Mouse (Mus musculus) heart, embryonic 15.5 days (tissue): Measurements from ENCODE around the gene Ccdc88a. TPM values are rescaled to one million over a fixed set of nuclear protein-coding genes. Genes with fewer than 3 reads are reported as not detected.

ENCODE experiments used
- polyA plus RNA-seq: library from polyadenylated mRNA; unstranded; fragments of >200 nt; fragmentation: Nextera tagmentation; extraction: Ambion mirVana; gene quantifications from 2 replicates; pipeline ENCODE4 v1.2.1, GENCODE M21; 2015

The Ccdc88a gene
- polyA plus RNA-seq, 1 experiment from 2014 or later = 23.0 TPM

Other genes with a start within 250 kb of the Ccdc88a start
- gene Pnpt1, start 242.9 kb upstream of the Ccdc88a start, polyA plus RNA-seq = 32.9 and 33.4 TPM in 2 replicates
- 40.3 and 46.0 TPM in 2 replicates for gene Ppp4r3b, start 200.8 kb upstream of the Ccdc88a start, polyA plus RNA-seq
- gene Cfap36, start 126.2 kb upstream of the Ccdc88a start, polyA plus RNA-seq = 39.7 and 42.7 TPM in 2 replicates
- 18.1 and 19.9 TPM in 2 replicates for gene Prorsd1, start 141.4 kb downstream of the Ccdc88a start, polyA plus RNA-seq
- gene Mtif2, start 152.8 kb downstream of the Ccdc88a start, polyA plus RNA-seq = 41.4 and 46.3 TPM in 2 replicates
- 0.22 and 0.24 TPM in 2 replicates for gene Clhc1, start 174.3 kb downstream of the Ccdc88a start, polyA plus RNA-seq
- gene Rps27a, start 174.5 kb downstream of the Ccdc88a start, polyA plus RNA-seq = 549 and 606 TPM in 2 replicates